Mouse (Mus musculus) testis, adult 2 months (tissue): ENCODE results near the gene Slc16a9.

ENCODE experiments used
- CTCF ChIP-seq: fragments of 200-500 bp; IDR thresholded peaks from 2 replicates; pipeline ENCODE4 v1.5.1; 2012; ENCODE audit warnings: low read depth, mild to moderate bottlenecking, inconsistent platforms, low read length, moderate library complexity; ENCODE audit not compliant: control insufficient read depth, insufficient read depth, insufficient replicate concordance
- POLR2A ChIP-seq: fragments of 200-500 bp; IDR thresholded peaks from 2 replicates; pipeline ENCODE4 v1.6.1; 2012; ENCODE audit warnings: low read depth, mild to moderate bottlenecking, inconsistent platforms, low read length, moderate library complexity; ENCODE audit not compliant: control insufficient read depth

GRCm38 (mm10) chr10:70250354-70250753, 5.5 kb downstream of the Slc16a9 start:
- no peak for TF ChIP-seq POLR2A
- no peak for TF ChIP-seq CTCF
